Mouse (Mus musculus): Measurements from ENCODE around the gene Bcas2. TPM values are rescaled to one million over a fixed set of nuclear protein-coding genes. Genes with fewer than 3 reads are reported as not detected.
"Not testable (repeated sequence)": the region's sequence is repeated elsewhere in the genome, so short reads cannot be mapped to it uniquely, and the experiment has no call there.

The Bcas2 gene
- polyA plus RNA-seq, 1 experiment from 2014 or later = 231 TPM

DNA sequence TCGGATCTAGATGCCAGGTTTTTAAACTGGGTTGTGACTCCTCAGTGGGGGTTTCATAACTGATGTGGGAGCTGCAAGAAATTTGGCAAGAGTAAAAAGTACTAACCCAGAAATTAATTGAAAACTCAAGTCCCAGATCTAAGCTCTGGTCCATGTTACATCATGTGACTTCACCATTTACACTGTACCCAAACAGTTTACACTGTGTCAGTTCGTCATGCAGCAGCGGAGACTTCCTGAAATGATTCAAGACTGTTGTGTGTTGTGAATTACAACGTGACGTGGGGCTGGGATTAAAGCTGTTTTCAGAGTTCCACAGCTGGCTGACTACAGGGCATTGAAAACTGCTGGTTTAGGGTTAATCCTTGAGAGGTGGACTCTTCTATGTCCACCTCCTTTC is 1.2 kb downstream of the Bcas2 start:
- 49% methylated on average over 5 of the region's 5 CpGs for WGBS
- peak overlapping the region; percentile 76 for H3K4me3 ChIP-seq
- ATAC-seq (ENCODE audit: insufficient number of reproducible peaks, insufficient read depth, low FRiP score, low TSS enrichment, low read depth) = no peak
- peak overlapping the region; percentile 84 for H3K9ac ChIP-seq
- peaks cover 9% of the 10 kb centered on the region for H3K4me1 ChIP-seq
- no peaks in the 10 kb centered on the region for H3K9me3 ChIP-seq
- no peaks in the 10 kb centered on the region for H3K27me3 ChIP-seq
- peaks cover 49% of the 10 kb centered on the region for H3K36me3 ChIP-seq
- no peak overlapping the region for H3K27ac ChIP-seq
- H3K4me2 ChIP-seq = peak overlapping the region; percentile 81

DNA sequence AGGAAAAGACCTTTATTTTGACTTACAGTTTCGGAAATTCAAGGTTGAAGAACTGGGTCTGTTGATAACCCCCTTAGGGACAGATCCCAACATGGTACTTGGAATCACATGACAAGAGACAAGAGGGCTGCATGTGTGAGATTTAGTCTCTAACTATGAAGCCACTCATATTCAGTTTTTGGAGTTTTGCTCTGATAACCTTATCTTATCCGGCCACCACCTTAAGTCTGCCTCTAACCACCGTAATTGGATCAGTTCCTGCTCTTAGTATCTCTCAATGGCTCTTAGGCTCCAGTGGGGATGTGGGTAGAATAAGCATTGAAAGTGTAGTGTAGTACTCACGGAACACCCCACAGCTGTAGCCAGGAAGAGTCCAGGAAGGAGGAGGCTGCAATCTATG is 5.3 kb downstream of the Bcas2 start:
- no peak overlapping the region for H3K4me3 ChIP-seq
- no peaks in the 10 kb centered on the region for H3K27me3 ChIP-seq
- WGBS = 91% methylated on average over 4 of the region's 4 CpGs
- H3K36me3 ChIP-seq = peaks cover 58% of the 10 kb centered on the region
- H3K4me2 ChIP-seq = no peak overlapping the region
- no peaks in the 10 kb centered on the region for H3K9me3 ChIP-seq
- H3K27ac ChIP-seq = no peak overlapping the region
- no peak for ATAC-seq (ENCODE audit: insufficient number of reproducible peaks, insufficient read depth, low FRiP score, low TSS enrichment, low read depth)
- H3K9ac ChIP-seq = no peak overlapping the region
- peaks cover 6% of the 10 kb centered on the region for H3K4me1 ChIP-seq

DNA sequence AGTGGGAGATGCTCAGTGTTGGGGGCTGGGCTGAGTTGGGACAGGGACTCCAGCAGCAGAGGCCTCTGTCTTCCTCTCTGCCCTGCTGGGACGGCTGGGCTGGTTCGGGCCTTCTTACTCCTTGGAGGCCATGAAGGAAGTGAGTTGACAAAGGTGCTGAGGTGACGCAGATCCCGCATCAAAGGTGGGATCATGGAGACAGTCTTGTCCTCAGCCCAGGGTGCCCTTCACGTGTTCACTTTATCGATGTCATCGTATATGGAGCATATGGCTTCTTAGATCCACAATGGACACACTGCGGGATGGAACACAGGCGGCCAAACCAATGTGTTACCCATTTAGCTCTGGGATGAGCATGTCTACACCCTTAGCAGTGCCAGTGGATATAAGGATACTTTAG is 8.1 kb downstream of the Bcas2 start:
- no peaks in the 10 kb centered on the region for H3K27me3 ChIP-seq
- no peak overlapping the region for H3K4me2 ChIP-seq
- ATAC-seq (ENCODE audit: insufficient number of reproducible peaks, insufficient read depth, low FRiP score, low TSS enrichment, low read depth) = no peak
- 92% methylated on average over 9 of the region's 9 CpGs for WGBS
- no peak overlapping the region for H3K9ac ChIP-seq
- no peaks in the 10 kb centered on the region for H3K9me3 ChIP-seq
- H3K36me3 ChIP-seq = peaks cover 45% of the 10 kb centered on the region
- no peak overlapping the region for H3K27ac ChIP-seq
- H3K4me3 ChIP-seq = no peak overlapping the region
- H3K4me1 ChIP-seq = no peaks in the 10 kb centered on the region

DNA sequence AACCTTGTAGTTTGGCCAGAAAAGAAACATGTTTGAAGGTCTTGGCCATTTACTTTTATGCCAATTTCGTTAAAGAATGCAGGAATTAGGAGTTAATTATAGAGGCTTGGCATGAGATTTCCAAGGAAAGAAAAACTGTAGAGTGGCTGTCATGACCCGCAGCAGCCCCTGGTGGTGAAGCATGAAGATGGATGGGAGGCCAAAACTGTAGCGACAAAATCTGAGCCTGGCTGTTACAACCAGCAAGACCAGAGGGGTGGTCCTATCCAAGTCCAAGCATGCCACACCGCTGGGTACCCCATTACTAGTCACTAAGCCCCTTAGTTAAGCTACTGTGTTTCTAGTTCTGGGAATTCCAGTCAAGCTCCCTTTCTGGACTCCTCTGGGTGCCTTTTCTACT is 9.7 kb downstream of the Bcas2 start:
- H3K4me2 ChIP-seq = no peak overlapping the region
- 47% methylated on average over 4 of the region's 4 CpGs for WGBS
- H3K27ac ChIP-seq = no peak overlapping the region
- H3K9me3 ChIP-seq = no peaks in the 10 kb centered on the region
- ATAC-seq (ENCODE audit: insufficient number of reproducible peaks, insufficient read depth, low FRiP score, low TSS enrichment, low read depth) = no peak
- H3K9ac ChIP-seq = no peak overlapping the region
- H3K27me3 ChIP-seq = no peaks in the 10 kb centered on the region
- H3K4me3 ChIP-seq = no peak overlapping the region
- H3K36me3 ChIP-seq = peaks cover 31% of the 10 kb centered on the region
- H3K4me1 ChIP-seq = no peaks in the 10 kb centered on the region

DNA sequence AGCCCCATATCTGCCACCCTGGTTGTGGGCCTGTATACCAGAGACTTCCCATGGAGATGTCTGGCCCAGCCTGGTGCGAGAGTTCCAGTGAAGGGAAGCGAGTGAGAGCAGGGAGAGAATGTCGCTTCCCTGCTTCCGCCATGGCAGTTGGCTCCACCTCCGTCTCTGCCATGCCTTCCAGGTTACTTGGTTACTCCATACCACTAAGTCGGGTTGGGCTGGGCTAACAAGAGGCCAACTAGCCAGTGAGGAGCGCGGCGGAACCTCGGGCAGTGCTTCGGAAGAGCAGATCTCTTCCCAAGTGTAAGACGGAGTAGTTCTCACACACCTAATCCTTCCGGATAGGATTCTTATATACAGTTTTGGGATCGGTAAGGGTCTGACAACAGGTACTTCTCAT is 11.4 kb downstream of the Bcas2 start:
- Histone ChIP-seq H3K9me3 (no peaks in the 10 kb centered on the region), H3K27ac (no peak overlapping the region), H3K4me3 (no peak overlapping the region), H3K9ac (no peak overlapping the region), H3K4me2 (no peak overlapping the region), H3K4me1 (no peaks in the 10 kb centered on the region), H3K36me3 (peaks cover 16% of the 10 kb centered on the region), H3K27me3 (no peaks in the 10 kb centered on the region)
- 78% methylated on average over 14 of the region's 14 CpGs for WGBS
- no peak for ATAC-seq (ENCODE audit: insufficient number of reproducible peaks, insufficient read depth, low FRiP score, low TSS enrichment, low read depth)

DNA sequence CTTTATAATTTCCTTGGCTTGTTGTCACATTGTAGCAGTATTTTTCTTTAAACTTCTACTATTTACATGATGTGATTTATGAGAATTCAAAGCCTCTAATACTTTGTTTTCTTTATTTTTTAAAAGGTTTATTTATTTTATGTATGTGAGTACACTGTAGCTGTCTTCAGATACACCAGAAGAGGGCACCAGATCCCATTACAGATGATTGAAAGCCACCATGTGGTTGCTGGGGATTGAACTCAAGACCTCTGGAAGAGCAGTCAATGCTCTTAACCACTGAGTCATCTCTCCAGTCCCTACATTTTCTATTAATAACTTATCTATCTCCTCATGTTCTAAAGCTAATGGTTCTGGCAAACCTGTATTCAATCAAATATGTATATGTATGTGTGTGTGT is 13.0 kb downstream of the Bcas2 start:
- H3K9ac ChIP-seq; H3K27ac ChIP-seq; H3K4me1 ChIP-seq; H3K4me2 ChIP-seq; H3K36me3 ChIP-seq; H3K27me3 ChIP-seq; ATAC-seq (ENCODE audit: insufficient number of reproducible peaks, insufficient read depth, low FRiP score, low TSS enrichment, low read depth); H3K9me3 ChIP-seq; H3K4me3 ChIP-seq: not testable (repeated sequence)

DNA sequence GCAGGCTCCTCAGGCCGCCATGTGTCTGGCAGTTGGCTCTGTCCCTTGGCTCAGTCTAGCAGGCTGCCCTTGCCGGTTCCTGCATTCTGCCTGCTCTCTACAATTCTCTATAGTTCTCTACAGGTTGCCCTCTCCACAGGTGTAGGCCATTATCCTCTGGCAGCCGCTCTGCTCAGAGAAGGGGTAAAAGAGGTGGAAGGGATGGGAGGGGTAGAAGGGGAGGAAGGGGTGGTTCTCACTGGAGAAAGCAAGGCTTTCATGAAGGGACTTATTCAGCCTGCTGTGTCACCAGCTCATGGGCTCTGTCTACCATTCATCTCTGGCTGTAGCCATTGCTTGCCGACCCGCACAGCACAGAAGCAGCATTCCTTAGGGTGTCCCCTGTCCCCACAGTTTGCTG is 17.0 kb downstream of the Bcas2 start:
- WGBS = 59% methylated on average over 5 of the region's 5 CpGs
- no peak for ATAC-seq (ENCODE audit: insufficient number of reproducible peaks, insufficient read depth, low FRiP score, low TSS enrichment, low read depth)
- Histone ChIP-seq H3K9ac (no peak overlapping the region), H3K27me3 (no peaks in the 10 kb centered on the region), H3K4me1 (no peaks in the 10 kb centered on the region), H3K27ac (no peak overlapping the region), H3K4me3 (no peak overlapping the region), H3K9me3 (no peaks in the 10 kb centered on the region), H3K36me3 (no peaks in the 10 kb centered on the region), H3K4me2 (no peak overlapping the region)

DNA sequence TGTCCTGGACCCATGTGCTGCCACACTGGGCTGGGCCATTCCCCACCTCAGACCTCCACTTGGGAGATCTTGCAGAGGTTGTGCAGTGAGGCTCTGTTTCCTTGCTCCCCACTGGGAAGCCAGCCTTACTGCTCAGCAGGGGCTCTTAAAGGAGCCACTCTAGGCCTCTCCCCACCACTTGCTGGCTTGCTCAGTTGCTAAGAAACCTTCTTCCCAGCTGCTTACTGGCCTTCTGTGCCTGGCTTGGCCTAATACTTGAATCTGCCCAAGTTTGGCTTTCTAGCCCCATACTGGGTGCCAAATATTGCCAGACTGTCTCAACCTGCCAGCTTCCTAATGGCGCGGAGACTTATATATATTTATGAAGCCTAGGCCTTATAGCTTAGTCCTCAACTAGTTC is 17.4 kb downstream of the Bcas2 start:
- H3K9me3 ChIP-seq = no peaks in the 10 kb centered on the region
- H3K4me1 ChIP-seq = no peaks in the 10 kb centered on the region
- WGBS = 91% methylated on average over 2 of the region's 2 CpGs
- no peaks in the 10 kb centered on the region for H3K36me3 ChIP-seq
- no peak overlapping the region for H3K9ac ChIP-seq
- H3K4me3 ChIP-seq = no peak overlapping the region
- no peak overlapping the region for H3K27ac ChIP-seq
- no peak overlapping the region for H3K4me2 ChIP-seq
- ATAC-seq (ENCODE audit: insufficient number of reproducible peaks, insufficient read depth, low FRiP score, low TSS enrichment, low read depth) = no peak
- no peaks in the 10 kb centered on the region for H3K27me3 ChIP-seq

DNA sequence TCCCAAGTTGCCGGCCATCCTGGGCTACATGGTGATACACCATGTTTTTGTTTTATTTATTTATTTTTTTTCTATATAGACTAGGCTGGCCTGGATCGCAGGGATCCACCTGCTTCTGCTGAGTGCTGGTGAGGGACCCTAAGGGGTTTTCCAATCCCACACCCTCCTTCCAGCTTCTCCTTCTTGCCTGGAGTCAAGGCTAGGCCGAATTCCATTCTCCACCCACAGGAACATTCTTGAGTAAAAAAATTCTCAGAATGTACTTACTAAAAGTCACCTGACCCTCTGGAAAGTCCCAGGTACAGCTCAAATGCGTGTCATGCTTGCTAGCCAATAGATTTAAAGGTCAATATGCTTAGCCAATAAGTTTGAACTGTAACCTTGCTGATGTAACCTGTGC is 20.7 kb downstream of the Bcas2 start:
- H3K36me3 ChIP-seq = no peaks in the 10 kb centered on the region
- WGBS = 91% methylated on average over 4 of the region's 4 CpGs
- no peak overlapping the region for H3K4me3 ChIP-seq
- no peak overlapping the region for H3K4me2 ChIP-seq
- H3K9ac ChIP-seq = no peak overlapping the region
- no peak for ATAC-seq (ENCODE audit: insufficient number of reproducible peaks, insufficient read depth, low FRiP score, low TSS enrichment, low read depth)
- no peaks in the 10 kb centered on the region for H3K9me3 ChIP-seq
- H3K27ac ChIP-seq = no peak overlapping the region
- no peaks in the 10 kb centered on the region for H3K4me1 ChIP-seq
- H3K27me3 ChIP-seq = no peaks in the 10 kb centered on the region

DNA sequence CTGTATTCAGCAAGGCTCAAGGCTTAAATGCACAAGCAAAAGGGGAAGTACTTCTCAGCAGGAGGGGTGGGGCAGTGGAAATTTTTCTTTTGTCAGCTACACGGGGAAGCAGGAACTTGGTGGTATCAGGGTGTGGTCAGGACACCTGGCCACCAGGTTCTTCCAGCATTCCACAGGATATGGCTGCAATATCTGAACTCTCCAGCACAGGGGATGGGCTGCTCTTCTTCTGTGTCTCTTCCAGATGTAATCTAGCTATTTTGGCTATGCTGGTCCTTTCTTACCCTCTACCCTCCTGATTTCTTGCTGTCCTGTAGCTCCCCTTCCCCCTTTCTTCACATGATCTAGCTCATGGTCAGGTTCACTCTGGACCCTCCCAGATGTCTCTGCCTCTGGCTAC is 21.7 kb downstream of the Bcas2 start:
- no peak overlapping the region for H3K9ac ChIP-seq
- no peak overlapping the region for H3K4me2 ChIP-seq
- no peak overlapping the region for H3K4me3 ChIP-seq
- H3K4me1 ChIP-seq = no peaks in the 10 kb centered on the region
- WGBS = 76% methylated on average over 1 of the region's 1 CpGs
- no peaks in the 10 kb centered on the region for H3K27me3 ChIP-seq
- no peak overlapping the region for H3K27ac ChIP-seq
- no peaks in the 10 kb centered on the region for H3K36me3 ChIP-seq
- H3K9me3 ChIP-seq = no peaks in the 10 kb centered on the region
- no peak for ATAC-seq (ENCODE audit: insufficient number of reproducible peaks, insufficient read depth, low FRiP score, low TSS enrichment, low read depth)

DNA sequence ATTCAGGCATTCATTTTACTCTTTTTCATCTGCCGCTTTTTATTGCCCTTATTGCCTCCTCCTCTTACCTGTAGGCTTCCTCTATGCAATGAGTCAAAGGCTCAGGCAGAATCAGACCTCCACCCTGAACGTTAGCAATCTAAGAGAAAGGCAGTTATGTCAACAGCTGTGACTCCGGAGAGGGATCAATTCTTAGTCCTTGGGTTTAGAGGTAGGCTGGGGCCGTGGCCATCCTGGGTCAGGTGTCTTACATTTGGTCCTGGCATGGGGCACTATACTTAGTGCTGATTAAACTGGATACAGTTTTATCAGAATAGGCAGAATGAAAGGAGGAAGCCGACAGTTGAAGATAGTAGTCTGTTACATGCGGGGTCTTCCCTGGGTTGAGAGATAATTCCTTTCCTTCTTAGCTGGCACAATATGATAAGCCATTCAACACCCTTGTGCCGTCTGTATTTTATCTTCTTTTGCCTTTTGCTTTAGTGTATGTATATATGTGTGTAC is 24.9 kb downstream of the Bcas2 start:
- ATAC-seq (ENCODE audit: insufficient number of reproducible peaks, insufficient read depth, low FRiP score, low TSS enrichment, low read depth) = no peak
- 83% methylated on average over 7 of the region's 7 CpGs for WGBS
- no peak overlapping the region for H3K27ac ChIP-seq
- no peak overlapping the region for H3K4me3 ChIP-seq
- H3K36me3 ChIP-seq = no peaks in the 10 kb centered on the region
- H3K27me3 ChIP-seq = no peaks in the 10 kb centered on the region
- H3K9me3 ChIP-seq = 0 out of 2 replicates have a peak, but pooled peaks cover 8% of the 10 kb centered on the region
- no peak overlapping the region for H3K4me2 ChIP-seq
- peaks cover 4% of the 10 kb centered on the region; the same call in 1 of the 2 replicates for H3K4me1 ChIP-seq
- H3K9ac ChIP-seq = no peak overlapping the region

DNA sequence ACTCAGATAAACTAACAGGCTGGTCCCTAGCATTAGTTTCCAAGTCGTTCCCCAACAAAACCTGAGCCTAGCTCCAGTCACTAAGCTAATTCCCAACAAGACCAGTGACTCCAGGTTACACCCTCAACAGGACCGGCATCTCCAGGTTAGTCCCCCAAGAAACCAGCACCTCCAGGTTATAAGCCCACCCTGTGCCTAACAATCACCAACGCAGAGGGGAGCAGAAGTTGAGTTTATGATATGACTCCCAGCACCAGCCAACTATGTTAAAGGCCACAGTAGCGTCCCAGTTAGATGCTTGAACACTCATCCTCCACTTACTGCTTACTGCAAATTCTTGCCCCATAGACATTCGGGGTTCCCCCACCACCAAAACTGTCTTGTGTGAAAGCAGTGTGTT is 27.9 kb downstream of the Bcas2 start:
- Histone ChIP-seq H3K27ac (peak overlapping the region; percentile 66), H3K9me3 (0 out of 2 replicates have a peak, but pooled peaks cover 8% of the 10 kb centered on the region), H3K4me3 (no peak overlapping the region), H3K36me3 (no peaks in the 10 kb centered on the region), H3K4me2 (no peak overlapping the region), H3K9ac (no peak overlapping the region), H3K27me3 (no peaks in the 10 kb centered on the region), H3K4me1 (peaks cover 4% of the 10 kb centered on the region; the same call in 1 of the 2 replicates)
- 86% methylated on average over 5 of the region's 5 CpGs for WGBS
- no peak for ATAC-seq (ENCODE audit: insufficient number of reproducible peaks, insufficient read depth, low FRiP score, low TSS enrichment, low read depth)

DNA sequence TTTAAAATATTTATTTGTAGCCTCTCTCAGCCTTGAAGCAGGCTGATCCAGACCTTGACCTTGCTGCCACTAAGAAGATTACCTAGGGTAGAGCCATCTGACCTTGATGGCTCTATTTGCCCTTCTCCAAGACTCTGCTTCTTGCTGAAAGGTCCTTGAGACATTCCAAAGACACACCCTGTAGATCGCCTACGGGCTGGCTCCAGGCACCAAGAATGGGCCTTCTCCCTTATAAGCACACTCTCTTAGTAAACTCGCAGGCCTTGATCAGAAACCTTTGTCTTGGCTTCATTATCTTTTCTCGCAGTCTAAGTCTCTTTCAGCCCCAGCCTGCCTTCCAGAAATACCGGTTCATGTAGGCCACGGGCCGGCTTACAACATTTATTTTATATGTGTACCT is 29.6 kb downstream of the Bcas2 start:
- H3K27ac ChIP-seq; H3K9me3 ChIP-seq; H3K9ac ChIP-seq; ATAC-seq (ENCODE audit: insufficient number of reproducible peaks, insufficient read depth, low FRiP score, low TSS enrichment, low read depth); H3K36me3 ChIP-seq; H3K27me3 ChIP-seq; H3K4me1 ChIP-seq; H3K4me3 ChIP-seq; H3K4me2 ChIP-seq: not testable (repeated sequence)
- 94% methylated on average over 7 of the region's 7 CpGs for WGBS

Measured in embryonic facial prominence, embryonic 13.5 days (tissue).